Mouse (Mus musculus): ENCODE results near the gene Mia3. TPM values are rescaled to one million over a fixed set of nuclear protein-coding genes. Genes with fewer than 3 reads are reported as not detected.

The Mia3 gene
- total RNA-seq, 2 experiments from 2014 or later = 197 to 218 TPM

Other genes starting within 250 kb of the Mia3 start
- 1 to 10 TPM; 4.8 to 5.5 TPM for gene Disp1, start 148.0 kb downstream of the Mia3 start, total RNA-seq (2021)
- 10 to 100 TPM; 49.8 to 53.9 TPM for gene Aida, start 73.0 kb downstream of the Mia3 start, total RNA-seq (2021)
- 10 to 100 TPM; 49.2 to 50.1 TPM for gene Brox, start 72.3 kb downstream of the Mia3 start, total RNA-seq (2021)
- 10 to 100 TPM; 18.2 to 18.9 TPM for gene Taf1a, start 19.4 kb upstream of the Mia3 start, total RNA-seq (2021)
- gene Hhipl2, start 48.7 kb upstream of the Mia3 start, total RNA-seq (2021) = under 1 TPM; 0.17 to 0.33 TPM

Data from layer of hippocampus, adult 18-20 months (tissue).